18 mouse cellular contexts compared by ENCODE assay signal in genomic region chr17:30428661-30429060, GRCm38 (mm10).
DNase-seq lines count a peak whose midpoint lies in the region.
"Had no signal": no experiment of that assay in that cellular context is flagged by ENCODE, and none has a peak within 500 bp of the region (broad histone marks: within the 10 kb centered on the region; RNA-seq: fewer than 3 reads in every experiment).

No protein-coding gene starts in this region.

- peak; percentile 34 to 36 for DNase-seq in frontal cortex, postnatal 36 days (ENCODE audit: low spot score in 2 of 2)
- no peak for DNase-seq in frontal cortex, postnatal 10 days (ENCODE audit: low spot score in 2 of 2)
- peak; percentile 21 for DNase-seq in left cerebral cortex, adult 11 months (ENCODE audit: low spot score)
- DNase-seq in left cerebral cortex, postnatal 4 days = no peak
- DNase-seq in right cerebral cortex, postnatal 25 days = peak; percentile 28
- DNase-seq in right cerebral cortex, adult 2 months (ENCODE audit: low spot score in 2 of 2) = no peak
- DNase-seq in urinary bladder, postnatal 25 days (ENCODE audit: low spot score) = no peak
- DNase-seq: adrenal gland, adult 2 months; adrenal gland, postnatal 14 days; cerebellum, adult 11-12 months; cerebellum, adult 8-10 months; cerebellum, postnatal 10 days; cerebellum, postnatal 36 days; embryo, embryonic 11 days; gastrocnemius, postnatal 25 days; heart, adult 18-20 months; heart, postnatal 10 days; heart, postnatal 36 days had no signal

- intact Hi-C loops in left cerebral cortex, postnatal 4 days (cut with DNase I) = no loop called here

Comparison
In these comparisons a context has a peak if more than half of its experiments do, and no peak if none do; other contexts are left out.
1. DNase-seq: peak in frontal cortex, postnatal 36 days (2 of 2), left cerebral cortex, adult 11 months (single experiment) and right cerebral cortex, postnatal 25 days (single experiment); none in frontal cortex, postnatal 10 days (0 of 2), left cerebral cortex, postnatal 4 days (single experiment), right cerebral cortex, adult 2 months (0 of 2) and urinary bladder, postnatal 25 days (single experiment).